Mouse (Mus musculus) neural tube, embryonic 10.5 days (tissue): ENCODE measurements at regions not wholly inside any gene's neighbourhood (a gene's known extent, or its start where the extent isn't known, plus 50 kb on each side); places are given as distances from the start of the nearest gene placed in this dataset.

Experiments used
- DNase-seq: peaks from one replicate; pipeline ENCODE4 v3.0.0-alpha.2; 2017; ENCODE audit warnings: low spot score; ENCODE audit errors: extremely low spot score

GRCm38 (mm10) chr12:16191803-16192389 lies 375.2 kb upstream of the Trib2 start:
- DNase-seq = no peak

DNA sequence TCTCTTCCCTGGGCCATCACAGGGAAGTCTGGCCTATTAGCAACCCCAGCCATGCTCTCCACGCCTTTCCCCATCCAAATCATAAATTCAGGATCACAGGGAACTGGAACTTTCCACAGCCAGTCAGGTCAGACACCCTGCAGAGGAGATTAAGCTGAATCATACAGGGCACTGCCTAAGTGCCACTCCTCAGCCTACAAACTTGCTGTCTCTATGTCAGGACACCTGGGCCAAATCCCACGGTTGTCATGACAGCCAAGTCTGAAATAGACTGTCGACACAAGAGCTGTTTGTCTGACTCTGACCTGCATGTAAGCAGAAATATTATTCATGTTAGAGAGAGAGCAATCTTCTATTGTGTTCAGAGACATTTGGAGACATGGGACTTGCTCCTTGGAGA lies 374.0 kb upstream of the Trib2 start:
- no peak for DNase-seq

DNA sequence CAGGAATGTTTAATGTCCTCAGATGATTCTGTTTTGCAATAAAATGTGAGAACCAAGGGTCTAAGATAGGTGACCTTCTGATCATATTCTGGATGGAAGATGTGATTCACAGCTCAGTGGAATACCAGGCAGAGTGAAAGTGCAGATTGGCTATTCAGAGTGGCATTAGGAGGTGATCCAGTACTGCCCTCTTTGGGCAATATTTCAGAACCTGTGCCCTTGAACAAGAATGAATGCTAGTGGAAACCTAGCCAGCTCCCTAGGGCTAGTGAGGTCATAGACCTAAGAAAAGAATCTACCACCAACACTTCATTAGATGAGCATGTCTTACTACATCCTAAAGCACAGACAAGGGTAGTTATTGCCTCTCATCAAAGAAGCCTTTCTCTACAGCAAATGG lies 372.7 kb upstream of the Trib2 start:
- no peak for DNase-seq

DNA sequence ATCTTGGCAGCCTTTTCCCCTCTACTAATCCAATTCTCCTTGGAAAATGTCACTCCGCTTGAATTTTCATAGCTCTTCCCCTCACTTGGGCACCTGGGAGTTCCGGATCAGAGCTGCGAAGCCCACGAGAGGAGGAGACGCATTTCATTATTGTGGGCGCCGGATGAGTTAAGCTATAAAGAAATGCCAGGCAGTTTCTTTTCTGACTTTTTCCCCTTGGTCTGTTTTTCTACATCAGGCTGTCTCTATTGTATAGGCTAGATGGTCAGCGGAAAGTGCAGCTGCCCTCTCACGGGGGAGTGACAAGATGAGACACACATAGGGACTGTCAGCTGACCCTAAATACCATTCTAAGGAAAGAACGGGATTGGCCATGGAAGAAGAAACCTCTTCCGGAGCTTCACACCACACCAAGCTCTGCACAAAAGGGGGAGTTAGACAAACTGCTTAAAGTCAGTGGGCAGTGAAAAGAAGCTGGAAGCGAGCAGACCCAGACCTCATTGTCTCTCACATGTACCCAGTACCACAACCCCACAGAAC lies 369.3 kb upstream of the Trib2 start:
- DNase-seq = no peak

DNA sequence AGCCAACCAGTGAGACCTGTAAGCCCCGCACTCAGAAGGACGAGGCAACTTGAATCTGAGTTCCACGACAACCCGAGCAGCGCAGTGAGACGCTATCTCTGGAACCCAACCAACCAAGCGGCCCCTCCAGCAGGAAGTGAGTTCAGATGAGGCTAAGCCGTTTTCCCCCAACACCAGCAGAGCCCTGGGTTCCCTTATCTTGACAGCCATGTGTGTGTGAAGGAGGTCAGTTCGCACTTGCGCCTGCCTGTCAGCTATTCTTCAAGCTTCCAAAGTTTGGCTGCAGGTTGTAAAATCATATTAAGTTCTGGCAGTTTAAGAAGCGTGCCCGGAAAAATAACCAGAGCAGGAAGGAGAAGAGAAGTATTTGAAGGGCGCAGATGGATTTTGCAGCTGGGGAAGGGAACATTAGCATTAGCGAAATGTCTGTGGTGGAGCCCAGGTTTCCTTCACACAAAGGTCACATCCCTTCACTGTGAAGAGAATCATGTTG lies 368.8 kb upstream of the Trib2 start:
- no peak for DNase-seq

DNA sequence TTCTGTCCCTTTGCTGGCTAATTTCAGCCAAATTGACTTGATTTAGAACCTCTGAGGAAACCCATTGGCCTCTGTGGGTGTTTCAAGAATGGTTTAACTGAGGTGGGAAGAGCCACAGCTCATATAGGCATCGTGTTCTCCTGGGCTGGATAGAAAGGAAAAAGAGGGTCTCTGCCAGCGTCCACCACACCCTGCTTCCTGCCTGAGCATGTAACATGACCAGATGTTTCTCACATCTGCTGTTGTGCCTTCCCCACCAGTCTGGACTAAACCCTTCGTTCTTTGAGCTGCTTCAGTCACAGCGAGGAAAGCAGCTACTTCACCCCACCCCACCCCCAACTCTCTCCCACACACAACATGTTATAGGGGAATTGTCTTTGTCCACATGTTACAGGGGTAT lies 366.3 kb upstream of the Trib2 start:
- DNase-seq = no peak

GRCm38 (mm10) chr12:16181599-16181998 lies 364.9 kb upstream of the Trib2 start:
- DNase-seq = no peak

DNA sequence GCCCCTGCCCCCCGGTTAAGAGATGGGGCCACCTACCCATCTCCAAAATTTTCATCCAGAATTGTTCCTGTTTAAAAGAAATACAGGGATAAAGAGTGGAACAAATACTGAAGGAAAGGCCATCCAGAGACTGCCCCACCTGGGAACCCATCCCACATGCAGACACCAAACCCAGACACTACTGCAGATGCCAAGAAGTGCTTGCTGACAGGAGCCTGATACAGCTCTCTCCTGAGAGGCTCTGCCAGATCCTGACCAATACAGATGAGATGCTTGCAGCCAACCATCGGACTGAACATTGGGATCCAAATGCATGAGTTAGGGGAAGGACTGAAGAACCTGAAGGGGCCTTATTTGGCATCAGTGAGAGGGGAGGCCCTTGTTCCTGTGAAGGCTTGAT lies 363.2 kb upstream of the Trib2 start:
- no peak for DNase-seq

- DNase-seq = no peak
Measured at GRCm38 (mm10) chr12:16176326-16176725, 359.6 kb upstream of the Trib2 start.

DNA sequence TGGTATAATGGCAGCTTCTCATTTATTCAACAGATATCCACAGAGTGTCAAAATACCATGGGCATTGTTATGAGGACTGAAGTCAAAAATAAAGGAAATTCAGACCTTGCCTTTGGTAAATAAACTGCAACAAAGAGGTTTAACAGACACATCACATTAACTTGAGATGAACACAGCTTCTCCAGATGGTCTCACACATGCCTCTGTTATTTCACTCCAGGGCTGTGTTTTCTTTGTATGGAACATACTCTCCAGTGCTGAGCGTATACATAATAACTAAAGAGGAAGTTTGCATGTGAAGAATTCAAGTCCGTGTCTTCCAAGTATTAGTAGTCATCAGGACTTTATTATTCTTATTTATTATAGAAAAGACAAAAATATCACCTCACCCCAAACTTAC lies 355.5 kb upstream of the Trib2 start:
- DNase-seq = no peak

DNA sequence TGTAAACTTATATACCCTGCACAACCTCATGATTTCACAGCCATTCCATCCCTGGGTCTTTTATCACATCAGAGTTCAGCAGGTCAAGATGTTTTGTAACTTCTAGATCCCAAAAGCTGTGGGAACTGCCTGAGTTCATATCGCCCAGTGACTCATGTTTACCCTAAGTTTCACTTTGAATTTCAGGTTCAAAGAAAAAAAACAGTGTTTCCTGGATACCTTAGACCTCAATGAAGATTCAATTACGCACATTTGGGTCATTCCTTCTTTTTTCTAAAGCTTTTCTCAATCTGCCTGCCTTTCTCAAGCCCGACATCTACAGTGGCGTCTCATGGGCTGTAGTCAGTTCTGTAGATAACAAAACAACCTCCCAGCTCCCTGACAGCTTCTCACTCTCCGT lies 354.9 kb upstream of the Trib2 start:
- no peak for DNase-seq

DNA sequence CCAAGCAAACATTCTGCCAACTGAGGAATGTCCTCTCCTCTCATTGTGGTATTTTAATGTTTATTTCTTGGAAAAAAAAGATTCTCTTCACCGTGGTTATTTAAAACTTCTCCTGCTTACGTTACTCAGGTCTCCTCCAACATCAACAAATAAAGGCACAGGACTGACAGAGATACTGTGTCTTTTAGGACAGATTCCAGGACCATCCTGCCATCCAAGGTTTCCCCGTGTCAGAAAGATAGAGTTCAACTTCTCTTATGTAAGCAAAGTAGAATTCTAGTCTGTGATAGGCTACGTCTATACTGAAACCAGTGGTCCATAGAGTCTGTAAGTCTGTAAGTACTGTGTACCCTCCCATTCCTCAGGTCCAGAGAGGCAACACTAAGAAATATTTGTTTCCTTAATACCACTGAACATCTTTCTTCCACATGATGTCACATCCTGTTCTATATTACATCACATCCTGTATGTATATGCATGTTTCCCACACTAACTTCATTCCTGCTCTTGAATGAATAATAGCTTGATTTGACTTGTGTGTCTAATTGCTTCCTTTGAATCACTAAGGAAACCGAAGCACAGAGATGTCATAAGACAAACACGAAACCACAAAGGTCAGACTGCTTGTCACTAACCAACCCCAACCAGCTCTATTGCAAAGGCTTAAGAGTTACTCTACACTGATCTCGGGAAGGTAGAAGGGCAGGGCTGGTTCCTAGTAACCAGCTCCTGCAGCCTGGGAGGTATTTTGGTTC lies 353.2 kb upstream of the Trib2 start:
- DNase-seq = no peak

DNA sequence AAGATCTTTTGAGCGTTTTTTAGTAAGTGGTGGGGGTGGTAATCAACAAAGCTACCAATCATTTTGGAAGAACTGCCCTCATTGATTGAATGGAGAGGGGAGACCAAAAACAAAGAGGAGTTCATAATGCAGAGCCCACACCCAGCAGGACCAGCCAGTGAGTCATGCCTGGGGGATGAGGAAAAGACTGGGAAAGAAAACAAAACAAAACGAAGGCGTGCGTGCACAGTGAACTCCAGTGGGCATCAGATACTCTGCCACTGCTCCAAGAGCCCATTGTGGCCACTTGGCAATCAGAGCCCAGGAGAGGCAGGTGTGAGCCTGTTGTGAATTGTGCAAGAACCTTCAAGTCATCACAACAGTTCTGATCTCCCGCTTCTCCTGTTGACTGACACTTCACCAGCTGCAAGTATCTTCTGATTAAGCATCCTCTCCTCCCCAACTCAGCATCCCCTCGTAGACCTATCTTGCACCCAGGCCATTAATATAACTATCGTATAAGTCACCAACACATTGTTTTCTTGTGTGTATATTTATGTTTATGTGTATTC lies 351.1 kb upstream of the Trib2 start:
- DNase-seq = no peak

GRCm38 (mm10) chr12:16165126-16165525 lies 348.4 kb upstream of the Trib2 start:
- DNase-seq = no peak

DNA sequence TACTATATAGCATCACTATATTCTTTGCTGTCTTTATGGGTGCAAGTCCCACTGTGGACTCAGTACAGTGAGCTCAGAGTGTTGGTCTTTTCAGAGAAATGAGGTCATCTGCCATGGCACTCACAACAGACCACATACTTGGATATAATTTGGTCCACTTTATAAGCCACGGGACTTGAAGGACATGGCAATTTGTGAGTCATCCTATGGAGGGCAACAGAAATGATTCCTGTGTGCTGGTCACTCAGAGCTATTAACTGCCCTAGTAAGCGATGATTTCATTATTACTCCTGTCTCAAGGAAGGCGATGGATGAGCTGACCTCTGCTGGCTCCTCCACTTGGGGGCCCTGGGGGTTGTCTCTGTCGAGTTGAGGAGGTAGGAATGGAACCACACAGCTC lies 345.2 kb upstream of the Trib2 start:
- DNase-seq = no peak

DNA sequence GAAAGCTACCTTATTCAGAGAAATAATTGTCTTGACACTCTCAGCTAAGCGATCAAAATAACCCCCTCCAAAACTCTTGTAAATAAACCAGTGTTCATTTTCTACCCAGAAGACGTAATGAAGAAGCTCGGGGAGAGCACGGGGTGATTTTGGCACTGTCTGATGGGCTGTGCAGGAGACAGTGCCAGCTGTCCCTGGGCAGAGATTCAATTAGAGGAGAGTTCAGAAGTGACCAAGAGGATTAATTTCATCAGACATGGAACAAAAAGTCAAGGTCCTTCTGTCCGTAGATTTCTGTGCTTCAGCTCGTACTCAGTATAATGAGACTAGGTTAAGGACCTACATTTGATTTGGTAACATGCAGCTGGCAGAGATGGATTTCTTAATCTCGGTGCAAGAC lies 341.2 kb upstream of the Trib2 start:
- DNase-seq = no peak

- DNase-seq = no peak
Measured at GRCm38 (mm10) chr12:16155791-16156558, 339.3 kb upstream of the Trib2 start.

- DNase-seq = no peak
Measured at GRCm38 (mm10) chr12:16154256-16154655, 337.5 kb upstream of the Trib2 start.

- DNase-seq = no peak
Measured at GRCm38 (mm10) chr12:16152108-16152507, 335.4 kb upstream of the Trib2 start.

GRCm38 (mm10) chr12:16151170-16151702 lies 334.5 kb upstream of the Trib2 start:
- no peak for DNase-seq

- no peak for DNase-seq
Measured at GRCm38 (mm10) chr12:16146919-16147318, 330.2 kb upstream of the Trib2 start.

GRCm38 (mm10) chr12:16145621-16146020 lies 328.9 kb upstream of the Trib2 start:
- no peak for DNase-seq
